Mouse (Mus musculus) hindbrain, postnatal 0 days (tissue): Measurements from ENCODE around the gene Spop. TPM values are rescaled to one million over a fixed set of nuclear protein-coding genes. Genes with fewer than 3 reads are reported as not detected.

Experiments used
- ATAC-seq: fragments of 200-750 bp; cut with Nextera tagmentation; 2 replicates; pipeline ENCODE4 v1.8.0; 2017; ENCODE audit warnings: mild to moderate bottlenecking, moderate TSS enrichment, moderate library complexity
- DNase-seq: peaks from one replicate; pipeline ENCODE4 v3.0.0-alpha.2; 2015; ENCODE audit warnings: low spot score
- H3K27ac ChIP-seq: fragments of 300-500 bp; sonication (generic); 2 replicates; pipeline ENCODE4 v1.5.1; 2014; ENCODE audit warnings: mild to moderate bottlenecking
- H3K27me3 ChIP-seq: fragments of 300-500 bp; sonication (generic); 2 replicates; pipeline ENCODE4 v1.6.1; 2014; ENCODE audit warnings: low read length, mixed read lengths; ENCODE audit not compliant: insufficient read depth
- H3K36me3 ChIP-seq: fragments of 300-500 bp; sonication (generic); 2 replicates; pipeline ENCODE4 v1.6.1; 2014; ENCODE audit warnings: low read length, mixed read lengths; ENCODE audit not compliant: insufficient read depth
- H3K4me1 ChIP-seq: fragments of 300-500 bp; sonication (generic); 2 replicates; pipeline ENCODE4 v1.6.1; 2014; ENCODE audit warnings: antibody characterized with exemption, low read length, mixed read lengths; ENCODE audit not compliant: insufficient read depth
- H3K4me2 ChIP-seq: fragments of 300-500 bp; sonication (generic); 2 replicates; pipeline ENCODE4 v1.6.1; 2014; ENCODE audit warnings: low read depth, mild to moderate bottlenecking, low read length, moderate library complexity, mixed read lengths
- H3K4me3 ChIP-seq: fragments of 300-500 bp; sonication (generic); 2 replicates; pipeline ENCODE4 v1.5.1; 2014; ENCODE audit warnings: low read length
- H3K9ac ChIP-seq: fragments of 300-500 bp; sonication (generic); replicated peaks from 2 replicates; pipeline ENCODE4 v1.6.1; 2014; ENCODE audit warnings: mild to moderate bottlenecking, low read length, moderate library complexity, mixed read lengths
- H3K9me3 ChIP-seq: fragments of 300-500 bp; sonication (generic); 2 replicates; pipeline ENCODE4 v1.6.1; 2016; ENCODE audit warnings: low read length, mixed read lengths
- CTCF ChIP-seq: IDR thresholded peaks from 2 replicates; pipeline ENCODE4 v1.5.1; 2016; ENCODE audit warnings: antibody characterized with exemption, control low read depth, low read depth
- WGBS: fragments of 180-500 bp; shearing (Covaris S2); extraction: QIAGEN DNeasy Blood & Tissue Kit; methylation state at CpG from one replicate; pipeline ENCODE4 v1.1.7; 2014; 5-methylcytosine and 5-hydroxymethylcytosine counted together
- polyA plus RNA-seq: library from polyadenylated mRNA; unstranded; fragments of >200 nt; fragmentation: Nextera tagmentation; extraction: Ambion mirVana; gene quantifications from 2 replicates; pipeline ENCODE4 v1.2.1, GENCODE M21; 2015
- total RNA-seq: library from RNA; depleted of rRNA; stranded (reverse); fragments of >200 nt; gene quantifications from 2 replicates; pipeline ENCODE4 v1.2.3, GENCODE M21; 2014

Spop gene
- total and polyA plus RNA-seq, 2 experiments from 2014 or later, result 51.1 to 210 TPM

GRCm38 (mm10) chr11:95490104-95490503 lies 76.2 kb downstream of the Spop start:
- 91% methylated on average over 14 of the region's 14 CpGs for WGBS
- H3K4me3 ChIP-seq, result no peak overlapping the region
- no peaks in the 10 kb centered on the region for H3K9me3 ChIP-seq
- H3K36me3 ChIP-seq, result peaks cover 31% of the 10 kb centered on the region; the same call in 1 of the 2 replicates
- H3K9ac ChIP-seq, result no peak overlapping the region
- no peaks in the 10 kb centered on the region for H3K4me1 ChIP-seq
- DNase-seq, result no peak
- no peaks in the 10 kb centered on the region for H3K27me3 ChIP-seq
- no peak overlapping the region for H3K4me2 ChIP-seq
- H3K27ac ChIP-seq, result no peak overlapping the region
- ATAC-seq, result no peak
- TF ChIP-seq CTCF, result no peak

- ATAC-seq (no peak), DNase-seq (no peak)
- Histone ChIP-seq H3K27ac (no peak overlapping the region), H3K4me3 (no peak overlapping the region), H3K4me1 (no peaks in the 10 kb centered on the region), H3K9me3 (no peaks in the 10 kb centered on the region), H3K27me3 (no peaks in the 10 kb centered on the region), H3K36me3 (peaks cover 18% of the 10 kb centered on the region; the same call in 1 of the 2 replicates), H3K9ac (no peak overlapping the region), H3K4me2 (no peak overlapping the region)
- 56% methylated on average over 4 of the region's 4 CpGs for WGBS
- TF ChIP-seq CTCF, result no peak
Measured at GRCm38 (mm10) chr11:95492256-95492655, 78.4 kb downstream of the Spop start.

- H3K27me3 ChIP-seq, result no peaks in the 10 kb centered on the region
- no peak for DNase-seq
- no peak overlapping the region for H3K4me2 ChIP-seq
- no peak overlapping the region for H3K4me3 ChIP-seq
- H3K36me3 ChIP-seq, result peaks cover 17% of the 10 kb centered on the region; the same call in 1 of the 2 replicates
- 66% methylated on average over 4 of the region's 4 CpGs for WGBS
- H3K4me1 ChIP-seq, result no peaks in the 10 kb centered on the region
- TF ChIP-seq CTCF, result no peak
- no peaks in the 10 kb centered on the region for H3K9me3 ChIP-seq
- no peak for ATAC-seq
- 0 out of 2 replicates have a peak overlapping the region, but pooled peaks have one; percentile 16 for H3K27ac ChIP-seq
- H3K9ac ChIP-seq, result no peak overlapping the region
Measured at GRCm38 (mm10) chr11:95493010-95493409, 79.1 kb downstream of the Spop start.

DNA sequence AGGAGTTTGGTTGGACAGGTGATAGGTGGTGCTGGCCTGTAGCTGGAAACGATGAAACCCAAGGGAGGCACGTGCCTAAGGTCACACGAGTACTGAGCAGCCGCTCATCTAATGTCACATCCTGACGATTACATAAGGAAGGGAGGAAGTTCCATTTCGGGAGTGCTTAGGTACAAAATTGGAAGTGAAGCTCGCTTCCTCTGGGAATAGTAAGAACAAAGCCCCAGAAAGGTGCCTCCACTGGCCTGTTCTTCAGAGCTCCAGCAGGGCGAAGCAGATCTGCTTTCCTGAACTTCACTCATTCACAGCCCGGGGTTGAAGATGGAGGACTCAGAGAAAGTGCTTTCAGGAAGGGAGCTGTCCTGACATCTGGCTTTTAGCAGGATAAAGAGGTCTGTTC lies 80.1 kb downstream of the Spop start:
- no peak overlapping the region for H3K4me2 ChIP-seq
- no peak for DNase-seq
- no peak overlapping the region for H3K9ac ChIP-seq
- no peak for TF ChIP-seq CTCF
- no peaks in the 10 kb centered on the region for H3K9me3 ChIP-seq
- no peak overlapping the region; the same call in 1 of the 2 replicates for H3K27ac ChIP-seq
- no peaks in the 10 kb centered on the region for H3K4me1 ChIP-seq
- peaks cover 17% of the 10 kb centered on the region; the same call in 1 of the 2 replicates for H3K36me3 ChIP-seq
- no peak overlapping the region for H3K4me3 ChIP-seq
- 87% methylated on average over 9 of the region's 9 CpGs for WGBS
- no peaks in the 10 kb centered on the region for H3K27me3 ChIP-seq
- ATAC-seq, result no peak

GRCm38 (mm10) chr11:95494374-95494773 lies 80.5 kb downstream of the Spop start:
- peaks cover 17% of the 10 kb centered on the region; the same call in 1 of the 2 replicates for H3K36me3 ChIP-seq
- H3K27ac ChIP-seq, result no peak overlapping the region
- no peaks in the 10 kb centered on the region for H3K4me1 ChIP-seq
- no peaks in the 10 kb centered on the region for H3K9me3 ChIP-seq
- H3K4me3 ChIP-seq, result no peak overlapping the region
- 71% methylated on average over 3 of the region's 3 CpGs for WGBS
- no peaks in the 10 kb centered on the region for H3K27me3 ChIP-seq
- no peak for ATAC-seq
- TF ChIP-seq CTCF, result no peak
- H3K4me2 ChIP-seq, result no peak overlapping the region
- DNase-seq, result no peak
- H3K9ac ChIP-seq, result no peak overlapping the region

- H3K4me3 ChIP-seq, result no peak overlapping the region
- DNase-seq, result no peak
- no peak overlapping the region for H3K9ac ChIP-seq
- no peak overlapping the region for H3K27ac ChIP-seq
- TF ChIP-seq CTCF, result no peak
- no peaks in the 10 kb centered on the region for H3K9me3 ChIP-seq
- no peak for ATAC-seq
- peaks cover 4% of the 10 kb centered on the region; the same call in 1 of the 2 replicates for H3K4me1 ChIP-seq
- peaks cover 13% of the 10 kb centered on the region; the same call in 1 of the 2 replicates for H3K36me3 ChIP-seq
- WGBS, result 81% methylated on average over 9 of the region's 9 CpGs
- H3K4me2 ChIP-seq, result no peak overlapping the region
- no peaks in the 10 kb centered on the region for H3K27me3 ChIP-seq
Measured at GRCm38 (mm10) chr11:95495883-95496282, 82.0 kb downstream of the Spop start.

DNA sequence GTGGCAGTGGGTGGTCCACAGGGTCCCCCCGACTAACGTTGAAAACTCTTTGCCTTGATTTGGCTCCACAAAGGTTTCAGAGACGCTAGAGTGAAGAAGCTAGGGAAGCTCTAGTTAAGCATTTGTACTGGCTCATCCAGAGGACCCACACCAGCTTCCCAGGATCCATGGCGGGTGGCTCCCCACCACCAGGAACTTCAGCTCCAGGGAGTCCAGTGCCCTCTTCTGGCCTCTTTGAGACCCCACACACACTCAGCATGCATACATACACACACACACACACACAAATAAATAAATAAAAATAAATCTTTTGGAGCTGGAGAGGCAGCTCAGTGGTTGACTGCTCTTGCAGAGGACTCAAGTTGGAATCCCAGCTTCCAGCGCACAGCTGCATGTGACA lies 84.0 kb downstream of the Spop start:
- no peak for TF ChIP-seq CTCF
- no peak for ATAC-seq
- H3K4me1 ChIP-seq, result peaks cover 9% of the 10 kb centered on the region; the same call in 1 of the 2 replicates
- H3K36me3 ChIP-seq, result peaks cover 5% of the 10 kb centered on the region; the same call in 1 of the 2 replicates
- no peak overlapping the region for H3K4me2 ChIP-seq
- WGBS, result 83% methylated on average over 5 of the region's 5 CpGs
- no peak overlapping the region for H3K9ac ChIP-seq
- H3K27ac ChIP-seq, result no peak overlapping the region
- H3K9me3 ChIP-seq, result no peaks in the 10 kb centered on the region
- H3K27me3 ChIP-seq, result no peaks in the 10 kb centered on the region
- H3K4me3 ChIP-seq, result no peak overlapping the region
- no peak for DNase-seq
